Mouse (Mus musculus) ovary, postnatal 36 days (tissue): ENCODE data around the gene 4930480E11Rik.
"Not testable (repeated sequence)": the region's sequence is repeated elsewhere in the genome, so short reads cannot be mapped to it uniquely, and the experiment has no call there.

Experiments
- DNase-seq: peaks from one replicate; pipeline ENCODE4 v3.0.0; 2022; ENCODE audit warnings: low spot score, mixed read lengths

The 4930480E11Rik gene

DNA sequence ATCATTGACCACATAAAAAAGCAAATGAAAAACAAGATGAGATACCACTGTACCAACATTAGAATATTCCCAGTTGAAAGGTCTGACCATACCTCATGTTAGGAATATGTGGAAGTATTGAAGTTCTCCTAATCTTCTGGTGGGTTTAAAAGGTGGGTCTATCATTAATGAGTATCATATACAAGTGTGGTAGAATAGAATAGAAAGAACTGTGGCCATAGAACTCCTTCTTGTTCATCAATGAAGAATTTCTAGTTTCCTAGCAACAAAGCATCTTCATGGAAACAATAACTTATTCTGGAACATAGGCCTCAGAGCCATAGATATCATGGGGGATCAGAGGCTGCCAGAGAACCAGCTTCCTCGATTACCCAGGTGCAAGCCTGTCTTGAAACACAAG lies at the start of gene 4930480E11Rik:
4930480E11Rik (plus strand) TSS at position 301 of the 400 bp plus-strand sequence.
- DNase-seq, result no peak

DNA sequence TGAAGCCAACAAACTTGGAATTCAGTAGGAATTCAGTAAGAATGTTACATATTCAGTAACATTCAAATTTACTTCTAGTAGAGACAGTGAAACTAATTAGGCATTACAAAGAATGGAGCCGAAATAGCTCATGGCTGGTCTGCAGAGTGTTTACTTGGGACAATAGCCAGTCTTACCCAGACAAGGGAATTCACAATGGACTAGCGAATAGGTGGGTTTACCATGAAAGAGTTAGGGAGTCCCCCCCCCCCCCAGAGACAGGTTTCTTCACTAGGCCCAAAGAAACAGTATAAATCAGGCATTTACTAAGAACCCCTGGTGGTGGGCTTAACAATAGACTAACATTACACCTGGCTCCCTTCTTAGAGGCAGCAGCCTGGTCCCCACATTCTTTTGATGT lies 33.9 kb downstream of the 4930480E11Rik start:
- not testable (repeated sequence) for DNase-seq
